Mouse (Mus musculus) ES-CJ7 (cell line): Measurements from ENCODE around the gene Syt16.

Source experiments
- DNase-seq: peaks from one replicate; pipeline ENCODE4 v3.0.0; 2011; ENCODE audit warnings: low read depth, low spot score

Syt16 gene

DNA sequence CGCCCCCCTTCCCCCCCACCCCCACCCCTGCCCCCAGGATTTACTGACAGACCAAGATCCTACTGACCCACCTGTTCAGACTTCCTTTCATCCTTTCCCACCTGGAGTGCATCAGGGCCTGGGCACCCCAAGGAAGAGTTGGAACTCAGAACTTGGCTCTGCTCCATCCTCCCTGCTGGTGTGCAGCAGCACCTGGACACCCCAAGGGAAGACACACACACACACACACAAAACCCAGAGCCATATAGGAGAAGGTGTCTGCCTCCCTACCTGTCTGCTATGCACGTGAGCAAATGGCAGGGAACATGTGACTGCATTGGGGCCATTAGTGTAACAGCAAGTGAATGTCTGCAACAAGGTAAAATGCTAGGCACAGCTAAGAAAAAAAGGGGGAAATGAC lies 317.8 kb downstream of the Syt16 start:
- no peak for DNase-seq

- DNase-seq: peak; percentile 11
Measured at GRCm38 (mm10) chr12:74316344-74316973, 319.0 kb downstream of the Syt16 start, which contains the start of gene Gm11042. Gene Gm11042, minus strand, starts transcription at chr12:74316394.

GRCm38 (mm10) chr12:74316989-74317759 lies 319.7 kb downstream of the Syt16 start:
- DNase-seq: peak; percentile 94

- peak; percentile 77 for DNase-seq
Measured at GRCm38 (mm10) chr12:74320318-74320717, 322.9 kb downstream of the Syt16 start.

DNA sequence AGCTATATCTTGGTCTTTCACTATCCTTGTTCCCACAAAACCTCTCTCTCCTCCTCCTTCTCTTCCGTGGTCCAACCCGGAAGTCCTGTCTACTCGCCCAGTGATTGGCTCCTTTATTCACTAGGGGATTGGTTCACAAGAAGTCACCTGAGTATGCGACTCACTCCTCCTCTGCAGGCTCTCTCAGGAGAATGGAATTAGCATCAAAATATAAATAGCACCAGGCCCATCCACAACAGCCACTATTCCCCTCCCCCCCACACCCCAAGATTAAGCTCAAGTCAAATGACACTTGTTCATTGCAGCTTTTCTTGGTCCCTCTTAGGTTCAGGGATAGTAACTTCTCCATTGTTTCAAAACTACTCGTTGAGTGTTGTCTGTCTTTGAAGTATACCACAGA lies 324.5 kb downstream of the Syt16 start:
- peak; percentile 76 for DNase-seq
